Mouse (Mus musculus): Measurements from ENCODE around the gene Brf1.

GRCm38 (mm10) chr12:113026557-113026956 lies 26.1 kb upstream of the Brf1 start:
- TF ChIP-seq POLR2A (IDR thresholded peaks at IDR 0.05; ENCODE audit: low read depth, low read length): no peak
- TF ChIP-seq CTCF (IDR thresholded peaks at IDR 0.05; ENCODE audit: borderline replicate concordance, insufficient read depth, low read length): no peak
